Mouse (Mus musculus) layer of hippocampus, postnatal 10 days (tissue): Measurements from ENCODE around the gene Meis1. TPM values are rescaled to one million over a fixed set of nuclear protein-coding genes. Genes with fewer than 3 reads are reported as not detected.

ENCODE experiments used
- DNase-seq, 2 experiments: peaks; one replicate each; pipeline ENCODE4 v3.0.0; 2021; ENCODE audit warnings: low spot score in 2 of 2
- long read RNA-seq: library from polyadenylated mRNA; stranded (forward); transcript quantifications from one replicate; pipeline ENCODE4 v2.0.0, GENCODE M21; 2023
- total RNA-seq, 2 experiments: library from RNA; stranded (reverse); gene quantifications; 2 replicates each; pipeline ENCODE4 v1.2.3; 2021

Gene Meis1
- 1 to 10 TPM; 1.8 to 2.2 TPM for total RNA-seq
- long read RNA-seq, result 0 reads

GRCm38 (mm10) chr11:19018489-19019203, at the start of gene Meis1:
Meis1 (minus strand) TSS chr11:19018985.
- peak; percentile 52 to 72 for DNase-seq

- no peak for DNase-seq
Measured at GRCm38 (mm10) chr11:19067334-19067733, 48.5 kb upstream of the Meis1 start.

DNA sequence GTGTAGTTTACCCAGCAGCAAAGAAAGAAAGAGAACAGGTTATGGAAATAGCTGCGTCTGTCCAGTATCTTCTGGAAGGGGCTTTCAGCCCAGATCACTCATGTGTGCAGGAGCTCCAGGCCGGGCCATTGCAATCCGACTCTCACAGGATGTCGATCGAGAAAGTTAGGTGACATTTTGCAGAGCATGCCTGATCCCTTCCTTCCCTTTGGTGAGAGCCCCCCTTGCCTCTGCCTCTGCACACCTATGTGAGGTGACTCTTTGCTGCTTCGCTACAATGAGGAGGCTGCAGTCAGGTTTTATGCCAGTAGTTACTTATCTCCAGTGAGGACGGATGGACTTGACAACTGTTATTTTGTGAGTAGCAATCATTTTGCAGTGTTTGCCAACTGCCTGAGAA, 30.5 kb upstream of the Meis1 start:
- DNase-seq, result no peak

DNA sequence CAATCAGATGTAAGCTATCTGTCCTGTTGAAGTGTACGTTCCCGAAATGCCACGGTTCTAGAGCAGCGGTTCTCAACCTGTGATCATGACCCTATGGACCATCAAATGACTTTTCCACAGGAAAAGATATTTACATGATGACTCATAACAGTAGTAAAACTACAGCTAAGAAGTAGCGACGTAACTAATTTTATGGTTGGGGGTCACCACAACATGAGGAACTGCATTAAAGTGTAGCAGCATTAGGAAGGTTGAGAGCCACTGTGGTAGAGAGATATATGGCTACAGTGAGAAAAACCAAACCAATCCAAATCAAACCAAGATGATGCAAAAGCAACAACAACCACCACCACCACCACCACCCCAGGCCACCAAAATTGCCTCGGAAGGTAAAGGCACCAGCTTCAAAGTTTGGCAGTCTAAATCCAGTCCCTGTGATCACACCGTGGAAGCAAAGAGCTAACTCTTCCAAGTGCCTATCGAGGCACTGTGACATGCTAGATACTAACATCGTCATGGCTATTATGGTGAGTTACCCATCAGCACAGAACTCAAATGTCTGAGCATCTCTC, 17.9 kb upstream of the Meis1 start:
- DNase-seq, result no peak

DNA sequence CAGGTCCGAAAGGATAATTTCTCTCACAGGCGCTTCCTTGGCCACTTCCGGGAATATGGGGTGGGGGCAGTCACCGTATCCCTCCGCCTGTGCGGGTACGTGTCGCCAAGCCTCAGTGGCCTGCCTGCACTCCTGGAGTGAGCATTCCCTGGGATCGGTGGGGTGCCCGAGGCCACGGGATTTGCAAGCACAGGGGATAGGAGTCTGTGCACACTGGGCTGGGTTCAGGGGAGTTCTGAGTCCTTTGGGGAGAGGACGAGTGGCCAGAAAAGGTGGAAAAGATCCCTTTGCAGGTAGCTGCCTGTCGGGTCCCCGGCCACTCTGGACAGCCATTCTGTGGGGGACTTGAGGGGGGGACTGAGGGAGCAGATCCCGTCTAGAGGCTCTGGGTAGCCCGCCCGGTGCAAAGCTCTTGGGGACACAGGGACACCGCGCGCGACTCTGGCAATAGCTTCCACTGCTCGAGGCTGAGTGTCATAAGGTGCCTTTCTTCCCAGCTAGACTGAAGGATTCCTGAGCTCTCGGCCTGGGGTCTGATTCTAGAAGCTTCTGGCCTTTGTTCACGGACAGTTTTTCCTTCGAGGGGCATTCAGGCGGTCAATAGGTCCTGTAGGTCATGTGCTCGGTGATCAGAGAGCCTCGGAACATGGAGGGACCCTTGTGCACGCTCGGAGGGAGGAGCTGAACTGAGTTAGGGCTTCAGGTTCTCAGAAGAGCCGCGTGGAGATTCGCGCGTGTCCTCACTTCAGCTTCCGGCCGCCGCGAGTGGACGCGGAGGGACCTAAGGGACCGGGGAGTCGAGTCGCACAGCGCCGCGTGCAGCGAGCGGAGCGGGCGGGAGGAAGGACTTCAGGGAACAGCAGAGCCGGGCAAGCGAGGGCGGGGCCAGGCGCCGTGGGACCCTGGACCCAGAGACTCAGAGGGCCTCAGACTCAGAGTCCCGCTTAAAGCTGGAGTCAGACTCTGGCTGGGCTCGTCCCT, 8.1 kb upstream of the Meis1 start:
- DNase-seq, result peak in 1 of 2 experiments; percentile 30

GRCm38 (mm10) chr11:19025976-19026520, 7.3 kb upstream of the Meis1 start:
- no peak for DNase-seq

- no peak for DNase-seq
Measured at GRCm38 (mm10) chr11:19024496-19025265, 5.9 kb upstream of the Meis1 start.

GRCm38 (mm10) chr11:19023356-19023755, 4.6 kb upstream of the Meis1 start:
- no peak for DNase-seq

DNA sequence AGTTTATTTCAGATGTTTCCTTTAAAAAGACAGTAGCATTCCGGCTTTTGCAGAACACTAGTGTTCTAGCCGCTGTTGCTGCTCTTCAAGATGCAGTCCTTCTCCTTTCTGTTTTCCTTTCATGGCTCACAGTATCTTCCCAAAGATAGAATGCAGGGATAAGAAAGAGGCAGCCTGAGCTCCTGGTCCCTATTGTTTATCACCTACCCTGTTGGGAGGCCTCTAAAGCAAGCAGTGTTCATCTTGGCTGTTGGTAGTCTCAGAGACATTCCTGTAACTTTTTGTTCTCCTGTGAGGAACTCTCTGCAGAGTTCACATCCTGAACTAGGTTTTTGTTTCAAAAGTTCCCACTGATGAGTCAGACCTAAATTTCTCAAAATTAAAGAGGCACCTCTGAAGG, 3.8 kb upstream of the Meis1 start:
- DNase-seq, result no peak

GRCm38 (mm10) chr11:19020951-19021710, 2.3 kb upstream of the Meis1 start:
- peak in 1 of 2 experiments; percentile 23 for DNase-seq

GRCm38 (mm10) chr11:19020371-19020824, 1.6 kb upstream of the Meis1 start:
- peak; percentile 84 to 88 for DNase-seq

DNA sequence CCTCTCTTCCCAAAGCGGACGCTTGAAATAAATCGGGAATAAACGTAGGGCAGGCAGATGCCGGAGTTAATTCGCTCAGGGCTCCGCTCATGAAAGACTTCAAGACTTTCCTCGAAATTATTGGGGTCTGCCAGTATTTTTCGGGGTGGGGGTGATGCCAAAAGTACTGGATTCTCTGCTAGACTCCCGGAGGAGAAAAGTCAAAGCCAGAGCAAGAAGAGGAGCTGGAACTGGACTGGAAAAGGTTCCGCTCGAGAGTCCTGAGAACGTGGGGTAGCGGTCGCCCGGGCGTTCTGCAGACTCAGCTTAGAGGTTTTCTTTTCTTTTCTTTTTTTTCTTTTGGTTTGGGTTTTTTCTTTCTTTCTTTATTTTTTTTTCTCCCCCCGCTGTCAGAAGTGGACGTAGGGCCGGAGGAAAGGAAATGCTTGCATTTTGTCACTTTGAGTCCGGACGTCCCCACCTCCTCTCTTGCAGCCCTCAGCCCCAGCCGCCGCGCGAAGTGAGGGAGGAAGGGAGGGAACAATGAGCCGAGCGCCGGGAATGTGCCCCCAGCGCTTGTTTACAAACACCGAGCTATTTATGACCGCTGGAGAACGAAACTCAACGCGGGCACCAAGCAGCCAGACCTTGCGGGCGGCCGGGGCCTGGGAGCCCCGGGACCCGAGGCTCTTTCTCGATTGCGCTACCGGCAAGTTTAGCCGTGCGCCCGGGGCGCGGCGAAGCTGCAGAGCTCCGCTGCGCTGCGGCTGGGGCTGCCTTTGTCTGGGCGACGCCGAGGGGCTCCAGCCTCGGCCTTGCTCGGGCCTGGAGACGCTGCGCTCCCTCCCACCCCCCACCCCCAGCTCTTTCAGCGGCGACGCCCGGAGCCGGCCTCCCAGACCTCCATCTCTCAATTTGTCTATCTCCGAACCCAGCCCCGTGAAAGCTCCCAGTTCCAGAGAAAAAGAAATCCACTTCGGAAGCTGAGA, 703 bp upstream of the Meis1 start:
- peak; percentile 48 to 53 for DNase-seq

DNA sequence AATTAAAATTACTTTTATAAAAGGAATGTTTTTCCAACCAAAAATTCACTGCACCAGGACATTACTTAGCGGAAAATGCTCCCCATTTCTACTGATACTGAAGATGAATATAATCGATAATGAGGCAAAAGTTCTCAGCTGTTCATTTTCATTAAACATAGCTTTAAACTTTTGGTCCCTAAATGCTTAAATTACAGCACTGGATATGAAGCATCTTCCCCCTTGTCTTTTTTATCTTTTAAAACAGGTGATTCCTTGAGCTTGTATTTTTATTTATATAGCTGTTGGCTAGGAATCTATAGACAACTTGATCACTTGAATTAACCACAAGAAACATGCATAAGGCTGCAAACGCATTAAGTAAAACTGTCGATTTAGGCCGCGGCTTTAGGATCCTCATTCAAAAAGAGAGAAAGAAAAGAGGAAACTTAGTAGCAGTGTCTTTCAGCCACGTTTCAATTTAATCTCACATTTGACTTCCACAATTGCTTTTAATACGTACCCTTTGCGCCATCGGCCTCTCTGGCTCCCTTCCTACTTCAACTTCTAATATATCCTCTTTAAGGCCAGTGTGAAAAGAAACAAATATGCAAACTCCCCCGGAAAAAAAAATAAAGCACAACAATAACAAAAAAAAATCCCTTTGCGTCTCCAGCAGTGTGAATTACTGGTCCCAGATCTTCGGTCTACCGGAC, 919 bp downstream of the Meis1 start:
- DNase-seq, result no peak

DNA sequence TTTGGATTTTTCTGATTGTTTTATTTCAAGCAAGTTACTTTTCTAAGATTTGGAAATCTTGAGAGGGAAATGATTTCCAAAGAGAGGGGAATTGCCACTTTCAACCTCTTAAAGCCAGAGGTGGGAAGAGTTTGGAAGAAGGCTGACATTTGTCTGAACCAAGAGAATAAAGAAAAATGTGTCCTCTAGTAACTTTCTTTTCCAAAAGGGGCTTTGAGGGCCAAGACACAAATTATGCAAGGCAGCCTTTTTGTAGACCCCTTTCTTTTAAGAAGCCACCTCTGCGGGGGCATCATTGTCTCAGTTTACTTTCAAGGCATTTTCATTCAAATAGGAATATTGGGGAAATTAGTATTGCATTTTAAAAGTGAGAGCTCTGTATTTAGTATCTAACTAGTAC, 1.5 kb downstream of the Meis1 start:
- no peak for DNase-seq

DNA sequence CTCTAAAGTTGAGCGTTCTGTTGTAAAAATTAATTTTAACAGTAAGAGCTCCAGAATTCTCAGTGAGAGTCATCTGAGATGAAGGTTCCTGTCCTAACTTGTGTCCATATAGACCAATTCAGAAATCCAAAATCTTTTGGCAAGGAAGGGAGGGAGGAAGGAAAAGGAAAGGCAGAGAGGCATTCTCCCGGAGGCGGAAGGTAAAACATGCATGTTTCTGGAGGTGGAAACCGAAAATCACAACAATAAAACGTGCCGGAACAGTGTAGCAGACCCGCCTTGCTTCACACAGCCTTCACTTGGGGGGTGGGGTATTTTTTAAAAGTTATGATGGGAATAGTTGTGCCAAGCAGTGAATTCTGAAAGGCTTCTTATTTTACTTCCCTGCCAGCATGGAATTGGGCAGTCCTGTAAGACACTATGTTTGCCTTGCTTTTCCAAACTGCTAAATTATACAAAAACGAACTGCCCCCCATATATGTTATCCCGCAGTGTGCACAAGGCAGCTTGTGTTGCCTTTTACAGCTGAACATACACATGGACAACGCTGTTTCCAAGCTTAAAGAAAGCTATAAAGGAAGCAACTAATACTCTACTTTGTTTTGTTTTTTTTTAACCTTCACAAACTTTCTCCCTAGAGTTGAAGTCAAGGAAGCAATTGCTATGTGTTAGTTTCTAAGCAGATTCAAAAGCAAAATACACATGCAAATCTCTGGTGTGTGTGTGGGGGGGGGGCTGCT, 2.1 kb downstream of the Meis1 start:
- no peak for DNase-seq

- no peak for DNase-seq
Measured at GRCm38 (mm10) chr11:19015731-19016461, 2.9 kb downstream of the Meis1 start.

DNA sequence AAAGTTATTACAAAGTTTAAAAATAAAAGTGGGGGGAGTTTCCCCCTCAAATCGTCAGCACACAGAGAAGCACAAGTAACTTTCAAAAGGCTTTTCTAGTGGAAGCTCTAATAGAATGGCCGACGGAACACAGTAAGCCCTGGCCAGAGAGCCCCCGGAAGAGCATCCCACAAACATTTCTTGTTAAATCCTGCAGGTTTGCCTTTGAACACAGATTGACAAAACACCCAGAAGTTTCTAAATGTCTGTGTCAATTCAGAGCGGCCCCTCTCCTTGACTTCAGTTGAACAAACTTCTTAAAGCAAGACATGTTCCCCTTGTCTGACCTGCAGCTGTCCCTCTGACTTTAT, 3.4 kb downstream of the Meis1 start:
- no peak for DNase-seq
